Mouse (Mus musculus) liver, embryonic 16.5 days (tissue): ENCODE measurements at regions not wholly inside any gene's neighbourhood (a gene's known extent, or its start where the extent isn't known, plus 50 kb on each side); places are given as distances from the start of the nearest gene placed in this dataset.

Experiments
- ATAC-seq: fragments of 200-750 bp; cut with Nextera tagmentation; 2 replicates; pipeline ENCODE4 v1.8.0; 2017; ENCODE audit warnings: low read depth, mild to moderate bottlenecking, moderate number of reproducible peaks, moderate library complexity
- H3K27ac ChIP-seq: fragments of 300-500 bp; sonication (generic); 2 replicates; pipeline ENCODE4 v1.5.1; 2014; ENCODE audit warnings: mild to moderate bottlenecking, low read length
- H3K27me3 ChIP-seq: fragments of 300-500 bp; sonication (generic); 2 replicates; pipeline ENCODE4 v1.6.1; 2014; ENCODE audit warnings: low read depth, low read length, mixed read lengths; ENCODE audit not compliant: control insufficient read depth, insufficient read depth
- H3K36me3 ChIP-seq: fragments of 300-500 bp; sonication (generic); 2 replicates; pipeline ENCODE4 v1.6.1; 2014; ENCODE audit warnings: mild to moderate bottlenecking; ENCODE audit not compliant: control insufficient read depth, insufficient read depth
- H3K4me1 ChIP-seq: fragments of 300-500 bp; sonication (generic); 2 replicates; pipeline ENCODE4 v1.6.1; 2014; ENCODE audit warnings: low read depth, low read length, mixed read lengths; ENCODE audit not compliant: control insufficient read depth
- H3K4me2 ChIP-seq: fragments of 300-500 bp; sonication (generic); 2 replicates; pipeline ENCODE4 v1.6.1; 2014; ENCODE audit warnings: low read depth, low read length, mixed read lengths
- H3K4me3 ChIP-seq: fragments of 300-500 bp; sonication (generic); 2 replicates; pipeline ENCODE4 v1.5.1; 2014; ENCODE audit warnings: low read depth, mild to moderate bottlenecking, low read length
- H3K9ac ChIP-seq: fragments of 300-500 bp; sonication (generic); 2 replicates; pipeline ENCODE4 v1.6.1; 2014; ENCODE audit warnings: low read depth, low read length
- H3K9me3 ChIP-seq: fragments of 300-500 bp; sonication (generic); replicated peaks from 2 replicates; pipeline ENCODE4 v1.6.1; 2016; ENCODE audit warnings: low read length; ENCODE audit not compliant: control insufficient read depth
- WGBS: fragments of 180-500 bp; shearing (Covaris S2); extraction: QIAGEN DNeasy Blood & Tissue Kit; methylation state at CpG from one replicate; pipeline ENCODE4 v1.1.7; 2014; ENCODE audit not compliant: insufficient replicate concordance; 5-methylcytosine and 5-hydroxymethylcytosine counted together

DNA sequence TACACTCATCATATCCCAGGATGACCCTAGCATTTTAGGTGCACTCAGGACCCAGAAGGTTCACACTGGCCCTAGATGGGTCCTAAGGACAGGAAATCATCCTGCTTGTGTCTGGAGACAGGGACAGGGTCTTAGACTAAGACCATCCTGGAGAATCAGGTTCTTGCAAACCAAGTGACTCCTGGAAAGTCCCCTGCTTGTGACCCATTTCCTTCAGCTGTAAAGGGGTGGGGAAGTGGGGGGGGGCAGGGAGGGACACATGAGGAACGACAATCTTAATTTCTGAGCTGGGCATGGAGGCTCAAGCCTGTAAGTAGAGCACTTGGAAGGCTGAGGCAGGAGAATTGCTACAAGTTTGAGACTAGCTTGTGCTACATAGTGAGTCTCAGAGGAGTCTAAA lies 88.2 kb upstream of the Haao start:
- no peak overlapping the region for H3K4me3 ChIP-seq
- no peak overlapping the region for H3K4me2 ChIP-seq
- H3K4me1 ChIP-seq: no peaks in the 10 kb centered on the region; the same call in 1 of the 2 replicates
- no peaks in the 10 kb centered on the region for H3K36me3 ChIP-seq
- H3K27me3 ChIP-seq: no peaks in the 10 kb centered on the region
- no peak overlapping the region for H3K27ac ChIP-seq
- 24% methylated on average over 1 of the region's 1 CpGs for WGBS
- H3K9ac ChIP-seq: no peak overlapping the region
- ATAC-seq: no peak
- H3K9me3 ChIP-seq: no peaks in the 10 kb centered on the region

DNA sequence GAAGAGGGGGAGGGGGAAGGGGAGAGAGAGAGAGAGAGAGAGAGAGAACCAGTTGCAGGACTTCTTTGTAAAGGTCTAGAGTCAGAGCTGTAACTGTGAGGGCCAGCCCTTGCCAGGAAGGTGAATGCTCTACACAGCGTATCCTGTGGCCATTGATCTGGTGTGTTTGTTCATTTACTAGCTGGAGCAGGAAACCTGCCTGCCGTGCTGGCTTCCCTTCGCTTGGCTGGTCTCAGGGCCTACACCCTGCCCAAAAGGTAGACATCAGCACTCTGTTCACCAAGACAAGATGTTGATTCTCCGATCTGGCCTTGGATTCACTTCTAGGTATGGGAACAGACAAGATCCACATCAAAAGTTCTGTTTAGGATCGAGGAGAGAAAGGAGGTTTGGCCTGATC lies 87.5 kb upstream of the Haao start:
- no peak overlapping the region for H3K4me3 ChIP-seq

DNA sequence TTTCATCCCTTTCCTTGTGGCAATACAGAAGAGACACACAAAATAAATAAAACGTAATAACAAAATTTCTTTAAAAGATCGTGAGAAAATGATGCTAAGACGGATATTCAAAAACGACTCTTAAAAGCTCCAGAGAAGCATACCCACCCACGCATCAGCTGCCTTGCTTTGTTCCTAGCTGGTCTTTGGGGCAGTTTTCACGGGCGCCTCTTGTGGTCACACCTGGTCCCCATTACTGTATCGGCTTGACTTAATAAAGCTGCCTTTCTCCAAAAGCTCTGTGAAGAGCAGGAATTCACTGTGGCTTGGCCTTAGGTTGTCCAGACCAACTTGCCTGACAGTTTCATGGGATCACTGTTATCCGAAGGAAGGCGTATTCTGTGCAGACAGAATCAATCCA lies 86.0 kb upstream of the Haao start:
- Histone ChIP-seq H3K4me2 (no peak overlapping the region), H3K27me3 (no peaks in the 10 kb centered on the region), H3K4me1 (no peaks in the 10 kb centered on the region; the same call in 1 of the 2 replicates), H3K27ac (no peak overlapping the region), H3K4me3 (no peak overlapping the region), H3K9ac (no peak overlapping the region), H3K9me3 (no peaks in the 10 kb centered on the region), H3K36me3 (no peaks in the 10 kb centered on the region)
- WGBS: 70% methylated on average over 10 of the region's 10 CpGs
- no peak for ATAC-seq

More for the DNA sequence above, 87.5 kb upstream of the Haao start:
- Histone ChIP-seq H3K4me1 (no peaks in the 10 kb centered on the region; the same call in 1 of the 2 replicates), H3K4me2 (no peak overlapping the region), H3K36me3 (no peaks in the 10 kb centered on the region), H3K27me3 (no peaks in the 10 kb centered on the region), H3K9ac (no peak overlapping the region), H3K9me3 (no peaks in the 10 kb centered on the region), H3K27ac (no peak overlapping the region)
- 0 out of 2 replicates have a peak, but pooled peaks have one; percentile 43 for ATAC-seq
- WGBS: 49% methylated on average over 5 of the region's 5 CpGs

DNA sequence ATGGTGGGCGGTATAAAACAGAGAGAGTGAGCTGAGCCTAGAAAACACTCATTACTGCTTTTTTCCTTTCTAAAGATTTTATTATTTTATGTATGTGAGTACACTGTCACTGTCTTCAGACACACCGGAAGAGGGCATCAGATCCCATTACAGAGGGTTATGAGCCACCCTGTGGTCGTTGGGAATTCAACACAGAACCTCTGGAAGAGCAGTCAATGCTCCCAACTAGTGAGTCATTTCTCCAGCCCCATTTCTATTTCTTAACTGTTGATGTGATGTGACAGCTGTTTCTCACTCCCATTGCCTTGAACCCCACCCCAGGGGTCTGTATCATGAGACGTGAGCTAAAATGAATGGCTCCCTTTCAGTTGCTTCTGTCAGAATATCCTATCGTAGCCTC lies 82.6 kb upstream of the Haao start:
- Histone ChIP-seq H3K9me3 (no peaks in the 10 kb centered on the region), H3K27ac (no peak overlapping the region), H3K4me1 (no peaks in the 10 kb centered on the region; the same call in 1 of the 2 replicates), H3K9ac (no peak overlapping the region), H3K4me2 (no peak overlapping the region), H3K4me3 (no peak overlapping the region), H3K36me3 (no peaks in the 10 kb centered on the region), H3K27me3 (no peaks in the 10 kb centered on the region)
- ATAC-seq: no peak
- WGBS: 73% methylated on average over 5 of the region's 5 CpGs

DNA sequence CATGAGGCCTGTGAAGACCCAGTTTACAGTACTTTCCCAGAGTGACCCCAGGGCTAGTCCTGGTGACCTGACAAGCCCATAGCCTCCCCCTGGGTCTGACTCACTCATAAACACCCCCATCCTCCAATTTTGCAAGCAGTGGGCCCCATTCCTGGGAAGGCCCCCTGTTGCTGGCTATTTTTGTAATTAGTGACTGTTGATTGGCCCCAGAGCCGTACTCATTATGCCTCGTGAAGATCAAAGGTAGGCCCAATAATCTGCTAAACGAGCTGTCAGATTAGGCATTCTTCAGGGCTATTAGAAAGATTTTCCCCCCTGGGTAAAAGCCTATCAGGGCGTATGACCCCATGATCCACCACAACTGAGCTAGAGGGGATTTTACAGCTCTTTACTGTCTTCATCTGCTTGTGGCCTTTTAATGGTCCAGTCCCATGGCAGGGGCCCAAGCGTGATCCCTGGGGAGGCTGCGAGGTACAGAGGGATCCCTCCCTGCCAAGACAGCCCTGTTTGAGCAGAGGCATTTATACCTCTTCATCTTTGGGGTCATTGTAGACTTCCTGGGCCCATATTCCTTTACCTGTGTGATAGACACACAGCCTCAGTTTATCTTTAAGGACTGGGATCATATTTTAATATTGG lies 80.1 kb upstream of the Haao start:
- Histone ChIP-seq H3K4me2 (no peak overlapping the region), H3K4me3 (no peak overlapping the region), H3K27me3 (no peaks in the 10 kb centered on the region), H3K9me3 (no peaks in the 10 kb centered on the region), H3K36me3 (no peaks in the 10 kb centered on the region), H3K27ac (no peak overlapping the region), H3K4me1 (no peaks in the 10 kb centered on the region), H3K9ac (no peak overlapping the region)
- 72% methylated on average over 6 of the region's 6 CpGs for WGBS
- ATAC-seq: no peak

DNA sequence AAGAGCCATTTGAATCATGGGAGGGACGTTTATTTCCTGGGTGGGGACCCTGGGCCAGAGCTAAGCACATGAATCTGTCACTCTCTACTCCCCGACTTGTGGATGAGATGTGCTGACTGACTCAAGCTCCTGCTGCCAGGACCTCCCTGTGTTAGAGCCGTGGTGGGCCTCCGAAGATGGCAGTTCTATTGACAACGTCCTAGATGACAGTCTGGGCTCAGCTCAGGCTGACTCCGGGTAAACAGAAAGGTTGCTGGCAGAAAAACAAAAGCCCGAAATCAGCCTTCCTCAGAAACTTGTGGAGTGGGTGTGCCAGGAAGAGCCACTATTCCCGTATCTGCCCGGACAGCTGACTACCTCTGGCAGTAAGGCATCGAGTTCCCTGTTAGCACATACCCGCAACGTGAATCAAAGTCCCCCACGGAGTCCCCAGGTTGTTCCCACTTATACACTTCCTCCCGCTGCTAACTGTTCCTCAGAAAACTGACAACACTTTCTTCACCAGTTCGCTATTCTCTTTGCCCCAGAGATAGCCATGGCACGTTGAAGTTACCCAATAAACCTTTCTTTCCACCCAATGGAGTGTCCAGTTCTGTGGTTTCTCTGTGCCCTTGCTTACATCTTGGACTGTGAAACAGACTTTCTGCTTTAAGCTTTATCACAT lies 76.6 kb upstream of the Haao start:
- Histone ChIP-seq H3K27ac (no peak overlapping the region), H3K9me3 (no peaks in the 10 kb centered on the region), H3K27me3 (no peaks in the 10 kb centered on the region), H3K4me2 (no peak overlapping the region), H3K9ac (no peak overlapping the region), H3K36me3 (no peaks in the 10 kb centered on the region), H3K4me3 (no peak overlapping the region), H3K4me1 (no peaks in the 10 kb centered on the region)
- no peak for ATAC-seq
- WGBS: 34% methylated on average over 16 of the region's 16 CpGs

DNA sequence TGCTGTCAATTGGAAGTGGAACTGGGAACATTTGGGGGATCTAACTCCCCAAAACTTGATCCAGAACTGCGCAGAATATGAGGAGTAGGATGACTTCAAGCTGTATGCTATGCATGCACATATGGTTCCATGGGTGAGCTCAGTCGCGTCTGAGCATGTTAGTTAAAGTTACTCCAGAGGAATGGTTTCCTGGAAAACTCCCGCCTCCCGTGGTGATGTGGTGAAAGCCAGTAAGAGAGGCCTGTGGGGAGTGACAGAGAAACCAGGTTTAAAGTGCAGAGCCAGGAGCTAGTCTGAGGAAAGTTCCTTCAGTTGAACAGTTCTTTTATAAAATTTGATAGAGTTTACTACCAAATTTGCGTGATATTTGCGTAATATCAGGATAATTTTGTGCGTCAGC lies 73.1 kb upstream of the Haao start:
- Histone ChIP-seq H3K9me3 (no peaks in the 10 kb centered on the region), H3K4me1 (no peaks in the 10 kb centered on the region)
- ATAC-seq: no peak

DNA sequence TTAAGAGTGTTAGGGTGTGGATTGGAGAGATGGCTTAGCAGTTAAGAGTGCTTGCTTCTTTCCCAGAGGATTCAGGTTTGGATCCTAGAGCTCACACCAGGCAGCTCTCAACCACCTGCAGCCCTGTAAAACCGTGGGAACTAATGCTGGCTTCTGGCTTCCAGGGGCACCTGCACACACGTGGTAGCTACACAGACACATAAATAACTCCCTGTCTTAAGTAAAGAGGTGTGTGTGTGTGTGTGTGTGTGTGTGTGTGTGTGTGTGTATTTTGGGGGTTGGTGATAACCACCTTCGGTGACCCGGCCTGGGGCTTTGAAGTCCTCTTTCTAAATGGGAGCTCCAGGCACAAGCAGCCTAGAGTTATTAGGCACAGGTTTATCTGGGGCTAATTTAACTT lies 72.5 kb upstream of the Haao start:
- no peak for ATAC-seq
- H3K4me1 ChIP-seq: no peaks in the 10 kb centered on the region
- no peaks in the 10 kb centered on the region for H3K27me3 ChIP-seq
- WGBS: 34% methylated on average over 4 of the region's 4 CpGs
- no peak overlapping the region for H3K27ac ChIP-seq
- no peak overlapping the region for H3K9ac ChIP-seq
- no peak overlapping the region for H3K4me3 ChIP-seq
- H3K4me2 ChIP-seq: no peak overlapping the region
- H3K36me3 ChIP-seq: no peaks in the 10 kb centered on the region
- no peaks in the 10 kb centered on the region for H3K9me3 ChIP-seq

More for the DNA sequence above, 73.1 kb upstream of the Haao start:
- no peak overlapping the region for H3K27ac ChIP-seq
- no peaks in the 10 kb centered on the region for H3K27me3 ChIP-seq
- H3K36me3 ChIP-seq: no peaks in the 10 kb centered on the region
- H3K4me2 ChIP-seq: no peak overlapping the region
- H3K9ac ChIP-seq: no peak overlapping the region
- no peak overlapping the region for H3K4me3 ChIP-seq
- whole genome bisulfite sequencing: 70% methylated on average over 8 of the region's 8 CpGs

DNA sequence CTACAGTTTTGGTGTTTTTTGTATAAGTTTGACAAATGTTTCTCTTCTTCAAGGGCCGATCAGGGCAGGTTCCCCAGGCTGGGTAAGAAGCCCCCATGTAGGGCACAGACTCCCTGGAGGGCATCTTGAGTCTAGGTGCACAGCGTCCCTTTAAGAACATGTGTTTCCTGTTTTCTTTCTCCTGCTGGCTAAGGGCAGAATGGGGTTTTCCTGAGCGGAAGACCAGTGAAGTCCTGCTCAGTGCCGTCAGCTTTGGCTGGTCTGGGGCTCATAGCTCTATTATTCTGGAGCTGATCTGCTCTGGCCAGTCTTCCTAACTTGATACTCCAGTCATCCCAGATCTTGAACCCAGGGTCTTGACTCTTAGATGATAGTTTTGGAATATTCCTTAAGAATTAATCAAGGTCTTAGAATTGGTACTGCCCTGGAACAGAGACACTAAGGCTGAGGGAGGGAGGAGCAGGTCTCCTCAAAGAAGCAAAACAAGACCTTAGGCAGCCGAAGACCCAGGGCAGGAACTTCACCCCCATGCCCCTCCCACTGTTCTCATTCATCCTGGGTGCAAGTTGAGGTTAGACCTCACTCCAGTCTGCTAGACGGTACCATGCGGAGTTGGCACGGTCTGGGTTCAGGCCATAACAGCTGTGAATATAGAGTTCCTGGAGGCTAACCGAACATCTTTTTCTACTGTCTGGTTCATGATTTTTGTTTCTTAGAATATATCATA lies 70.8 kb upstream of the Haao start:
- H3K4me1 ChIP-seq: no peaks in the 10 kb centered on the region; the same call in 1 of the 2 replicates
- H3K27ac ChIP-seq: 0 out of 2 replicates have a peak overlapping the region, but pooled peaks have one; percentile 29
- no peaks in the 10 kb centered on the region for H3K27me3 ChIP-seq
- H3K36me3 ChIP-seq: no peaks in the 10 kb centered on the region
- no peak overlapping the region for H3K9ac ChIP-seq
- no peaks in the 10 kb centered on the region for H3K9me3 ChIP-seq
- 39% methylated on average over 9 of the region's 9 CpGs for WGBS
- no peak overlapping the region for H3K4me3 ChIP-seq
- no peak overlapping the region for H3K4me2 ChIP-seq
- ATAC-seq: no peak
